Mouse (Mus musculus) retina, postnatal 1 day (tissue): Measurements from ENCODE around the gene Anks1.
"Not testable (repeated sequence)": the region's sequence is repeated elsewhere in the genome, so short reads cannot be mapped to it uniquely, and the experiment has no call there.

ENCODE experiments used
- DNase-seq: peaks from one replicate; pipeline ENCODE4 v3.0.0-alpha.2; 2012

The Anks1 gene

GRCm38 (mm10) chr17:27968033-27968750 lies 59.1 kb downstream of the Anks1 start:
- no peak for DNase-seq

GRCm38 (mm10) chr17:27968903-27969302 lies 59.8 kb downstream of the Anks1 start:
- DNase-seq = no peak

GRCm38 (mm10) chr17:27969365-27969764 lies 60.3 kb downstream of the Anks1 start:
- peak; percentile 55 for DNase-seq

GRCm38 (mm10) chr17:27969896-27970295 lies 60.8 kb downstream of the Anks1 start:
- DNase-seq = no peak

GRCm38 (mm10) chr17:27970305-27970704 lies 61.2 kb downstream of the Anks1 start:
- DNase-seq = no peak

GRCm38 (mm10) chr17:27971496-27971895 lies 62.4 kb downstream of the Anks1 start:
- no peak for DNase-seq

- DNase-seq = no peak
Observed at GRCm38 (mm10) chr17:27973337-27973736, 64.2 kb downstream of the Anks1 start.

GRCm38 (mm10) chr17:27976266-27976665 lies 67.2 kb downstream of the Anks1 start:
- no peak for DNase-seq

GRCm38 (mm10) chr17:27977008-27977636 lies 68.0 kb downstream of the Anks1 start:
- DNase-seq = no peak

- no peak for DNase-seq
Observed at GRCm38 (mm10) chr17:27980391-27980955, 71.4 kb downstream of the Anks1 start.

- no peak for DNase-seq
Observed at GRCm38 (mm10) chr17:27981451-27982069, 72.5 kb downstream of the Anks1 start.

- not testable (repeated sequence) for DNase-seq
Observed at GRCm38 (mm10) chr17:27982070-27982457, 73.0 kb downstream of the Anks1 start.

- no peak for DNase-seq
Observed at GRCm38 (mm10) chr17:27982712-27983266, 73.7 kb downstream of the Anks1 start.

- no peak for DNase-seq
Observed at GRCm38 (mm10) chr17:27984421-27984820, 75.3 kb downstream of the Anks1 start.

- no peak for DNase-seq
Observed at GRCm38 (mm10) chr17:27986106-27986505, 77.0 kb downstream of the Anks1 start.

GRCm38 (mm10) chr17:27989807-27990542 lies 80.9 kb downstream of the Anks1 start:
- DNase-seq = peak; percentile 88

GRCm38 (mm10) chr17:27994001-27994944 lies 85.2 kb downstream of the Anks1 start:
- DNase-seq = no peak

- DNase-seq = no peak
Observed at GRCm38 (mm10) chr17:27996320-27996719, 87.2 kb downstream of the Anks1 start.

GRCm38 (mm10) chr17:27997212-27997611 lies 88.1 kb downstream of the Anks1 start:
- DNase-seq = no peak

GRCm38 (mm10) chr17:27999683-28000273 lies 90.7 kb downstream of the Anks1 start:
- DNase-seq = not testable (repeated sequence)

- peak; percentile 46 for DNase-seq
Observed at GRCm38 (mm10) chr17:28000389-28000788, 91.3 kb downstream of the Anks1 start.
